Mouse (Mus musculus) cortical plate, adult 2 months (tissue): ENCODE data around the gene Tln2. TPM values are rescaled to one million over a fixed set of nuclear protein-coding genes. Genes with fewer than 3 reads are reported as not detected.

Experiments
- H3K27ac ChIP-seq: fragments of 200-500 bp; 2 replicates; pipeline ENCODE4 v1.5.1; 2012; ENCODE audit warnings: low read length, control low read depth, inconsistent platforms; ENCODE audit not compliant: insufficient read depth
- H3K4me1 ChIP-seq: fragments of 200-500 bp; 2 replicates; pipeline ENCODE4 v1.6.1; 2011; ENCODE audit warnings: low read length; ENCODE audit not compliant: control insufficient read depth, insufficient read depth
- H3K4me3 ChIP-seq: fragments of 200-500 bp; 2 replicates; pipeline ENCODE4 v1.5.1; 2011; ENCODE audit warnings: mild to moderate bottlenecking, low read length, control low read depth; ENCODE audit not compliant: insufficient read depth
- CTCF ChIP-seq: fragments of 200-500 bp; IDR thresholded peaks from 2 replicates; pipeline ENCODE4 v1.5.1; 2011; ENCODE audit warnings: mild to moderate bottlenecking, control low read depth, low read length; ENCODE audit not compliant: insufficient read depth; ENCODE audit errors: extremely low read depth
- POLR2A ChIP-seq: fragments of 200-500 bp; IDR thresholded peaks from 2 replicates; pipeline ENCODE4 v1.6.1; 2011; ENCODE audit warnings: mild to moderate bottlenecking, low read length, control low read depth; ENCODE audit not compliant: insufficient read depth; ENCODE audit errors: extremely low read depth
- polyA plus RNA-seq: library from polyadenylated mRNA; depleted of rRNA; stranded (reverse); fragments of >200 nt; gene quantifications from 2 replicates; pipeline ENCODE4 v1.2.3, GENCODE M21; 2012

Tln2 gene
- polyA plus RNA-seq, 1 experiment, result 36.6 TPM

DNA sequence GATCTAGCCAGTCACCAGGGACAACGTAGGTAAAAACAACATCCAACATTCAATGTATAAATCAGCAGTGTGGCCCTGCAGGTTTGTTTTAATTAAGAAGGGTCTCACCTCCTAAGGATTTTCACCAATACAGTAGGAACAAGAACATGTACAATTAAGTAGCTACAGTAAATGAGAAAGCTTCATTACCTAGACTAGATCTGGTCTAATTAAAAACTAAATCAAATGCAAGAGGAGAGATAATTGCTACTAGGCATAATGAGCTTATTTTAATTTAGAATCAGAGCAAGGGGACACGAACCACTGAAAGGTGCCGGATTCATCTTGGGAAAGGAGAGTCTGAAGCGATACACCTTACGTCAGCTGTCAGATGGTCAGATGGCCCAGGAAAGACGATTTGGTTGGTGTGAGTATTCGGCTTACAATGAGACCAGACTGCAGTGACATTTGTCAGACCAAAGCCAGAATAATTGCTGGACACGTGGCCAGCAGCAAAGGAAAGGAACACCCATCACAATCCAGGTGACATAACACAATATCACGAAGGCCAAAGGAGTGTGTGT lies 175.4 kb downstream of the Tln2 start:
- H3K4me3 ChIP-seq, result no peak overlapping the region
- no peaks in the 10 kb centered on the region for H3K4me1 ChIP-seq
- TF ChIP-seq POLR2A (no peak), CTCF (no peak)
- H3K27ac ChIP-seq, result no peak overlapping the region

DNA sequence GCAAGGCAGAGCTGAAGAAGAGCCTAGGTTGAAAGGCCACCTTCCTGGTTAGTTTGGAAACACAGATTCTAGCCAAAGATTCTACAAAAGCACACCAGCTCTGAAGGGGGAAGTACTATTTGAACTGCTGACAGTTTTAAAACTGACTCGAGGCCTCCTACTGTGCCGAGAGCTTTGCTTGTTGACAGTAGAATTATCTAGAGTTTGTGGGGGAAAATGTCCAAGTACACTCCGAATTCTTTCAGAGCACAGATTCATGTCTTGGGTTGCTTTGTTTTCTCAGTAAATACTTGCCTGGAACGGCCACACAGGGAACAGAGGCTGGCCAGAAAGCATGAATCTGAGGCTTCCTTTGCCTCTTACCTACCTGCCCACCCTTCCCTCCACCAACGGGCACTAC lies 179.4 kb downstream of the Tln2 start:
- TF ChIP-seq CTCF (no peak), POLR2A (no peak)
- no peak overlapping the region for H3K27ac ChIP-seq
- no peak overlapping the region for H3K4me3 ChIP-seq
- H3K4me1 ChIP-seq, result no peaks in the 10 kb centered on the region

DNA sequence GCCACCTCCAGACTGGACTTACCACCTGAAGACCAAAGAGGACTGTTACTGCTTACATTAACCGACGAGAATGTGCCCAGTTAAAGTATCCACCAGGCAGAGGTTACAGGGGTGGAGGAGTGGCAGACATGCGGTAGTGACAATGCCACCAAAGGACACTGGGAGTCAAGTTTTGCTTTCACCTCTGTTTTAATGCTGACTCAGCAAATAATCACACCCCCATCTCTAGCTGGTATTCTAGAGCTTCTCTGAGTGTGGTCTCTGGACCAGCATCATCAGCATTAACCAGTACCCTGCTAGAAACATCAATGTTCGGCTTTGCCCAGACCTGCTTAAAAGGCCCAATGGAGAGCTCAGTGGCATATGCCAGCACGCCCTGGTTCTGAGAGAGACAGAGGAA lies 180.7 kb downstream of the Tln2 start:
- TF ChIP-seq CTCF (no peak), POLR2A (no peak)

DNA sequence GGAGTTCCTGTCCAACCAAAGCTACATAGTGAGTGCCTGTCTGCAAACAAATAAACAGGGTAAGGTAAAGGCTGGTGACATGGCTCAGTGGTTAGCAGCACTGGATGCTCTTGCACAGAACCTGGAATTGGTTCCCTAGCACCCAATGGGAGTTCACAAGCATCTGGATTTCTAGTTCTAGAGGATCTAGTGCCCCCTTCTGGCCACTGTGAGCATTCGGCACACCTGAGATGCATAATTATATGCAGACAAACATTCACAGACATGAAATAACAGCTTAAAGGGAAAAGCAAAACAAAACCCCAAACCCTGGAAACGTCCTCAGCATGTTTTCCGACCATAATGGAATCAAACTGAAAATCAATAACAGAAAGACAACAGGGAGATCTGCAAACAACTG lies 191.4 kb downstream of the Tln2 start:
- TF ChIP-seq POLR2A, result no peak
- TF ChIP-seq CTCF, result no peak
- H3K4me1 ChIP-seq, result no peaks in the 10 kb centered on the region
- no peak overlapping the region for H3K27ac ChIP-seq
- H3K4me3 ChIP-seq, result no peak overlapping the region

More for the DNA sequence above, 180.7 kb downstream of the Tln2 start:
- H3K4me3 ChIP-seq, result no peak overlapping the region
- no peaks in the 10 kb centered on the region for H3K4me1 ChIP-seq
- H3K27ac ChIP-seq, result no peak overlapping the region

DNA sequence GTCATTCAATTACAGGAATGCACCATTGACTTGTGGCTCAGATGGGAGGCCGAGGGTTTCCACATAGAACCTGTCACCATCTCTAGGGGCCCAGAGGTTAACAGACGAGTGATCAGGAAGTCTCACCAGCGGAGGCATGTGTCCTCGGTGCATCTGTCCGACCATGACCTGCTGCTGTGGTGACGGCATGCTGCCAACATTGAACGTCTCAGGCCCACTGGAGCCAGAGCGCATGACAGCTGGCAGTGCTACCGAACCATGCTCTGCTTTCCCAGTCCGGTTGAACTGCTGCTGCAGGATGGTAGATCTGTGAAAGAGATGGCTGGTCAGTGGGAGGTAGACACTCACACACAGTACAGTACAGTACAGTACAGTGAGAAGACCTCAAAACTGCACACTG lies 197.0 kb downstream of the Tln2 start:
- H3K4me3 ChIP-seq, result no peak overlapping the region
- TF ChIP-seq CTCF (no peak), POLR2A (no peak)
- 0 out of 2 replicates have a peak, but pooled peaks cover 1% of the 10 kb centered on the region for H3K4me1 ChIP-seq
- H3K27ac ChIP-seq, result no peak overlapping the region

DNA sequence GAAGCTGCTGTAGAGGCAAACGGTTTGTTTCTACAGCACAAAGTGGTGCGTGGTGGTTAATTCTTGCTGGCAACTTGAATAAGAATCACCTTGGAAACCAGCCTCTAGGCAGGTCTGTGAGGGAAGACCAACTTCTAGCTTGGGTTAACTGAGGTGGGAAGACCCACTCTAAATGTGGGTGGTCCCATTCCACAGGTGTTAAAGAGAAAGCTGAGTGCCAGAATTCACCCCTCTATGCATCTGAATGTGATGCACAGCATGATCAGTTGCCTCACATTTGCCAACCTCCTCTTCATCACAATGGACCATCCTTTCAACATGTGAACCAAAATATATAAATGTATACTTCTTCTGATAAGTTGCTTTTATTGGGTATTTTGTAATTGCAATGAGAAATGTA lies 197.4 kb downstream of the Tln2 start:
- no peak for TF ChIP-seq POLR2A
- TF ChIP-seq CTCF, result no peak
- H3K4me3 ChIP-seq, result no peak overlapping the region
- no peak overlapping the region for H3K27ac ChIP-seq
- 0 out of 2 replicates have a peak, but pooled peaks cover 1% of the 10 kb centered on the region for H3K4me1 ChIP-seq

DNA sequence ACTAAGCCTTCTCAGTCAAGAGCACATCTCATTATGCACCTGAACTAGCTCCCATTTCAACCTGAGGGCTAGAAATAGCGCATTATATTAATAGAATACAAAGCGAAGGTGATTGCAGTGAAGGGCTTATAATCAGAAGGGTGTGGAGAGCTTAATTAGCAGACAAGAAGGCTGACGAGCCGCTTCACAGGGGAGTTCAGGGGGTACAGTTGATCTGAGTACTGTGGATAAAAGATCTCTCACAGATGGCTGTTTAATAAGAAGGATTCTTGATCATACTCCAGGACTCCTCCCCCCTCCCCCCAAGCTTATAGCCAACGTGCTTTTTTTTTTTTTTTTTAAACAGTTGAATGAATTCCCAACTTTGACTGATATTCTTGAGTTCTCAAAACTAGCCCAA lies 198.0 kb downstream of the Tln2 start:
- TF ChIP-seq POLR2A (no peak), CTCF (no peak)
- Histone ChIP-seq H3K4me3 (no peak overlapping the region), H3K27ac (no peak overlapping the region), H3K4me1 (0 out of 2 replicates have a peak, but pooled peaks cover 1% of the 10 kb centered on the region)

DNA sequence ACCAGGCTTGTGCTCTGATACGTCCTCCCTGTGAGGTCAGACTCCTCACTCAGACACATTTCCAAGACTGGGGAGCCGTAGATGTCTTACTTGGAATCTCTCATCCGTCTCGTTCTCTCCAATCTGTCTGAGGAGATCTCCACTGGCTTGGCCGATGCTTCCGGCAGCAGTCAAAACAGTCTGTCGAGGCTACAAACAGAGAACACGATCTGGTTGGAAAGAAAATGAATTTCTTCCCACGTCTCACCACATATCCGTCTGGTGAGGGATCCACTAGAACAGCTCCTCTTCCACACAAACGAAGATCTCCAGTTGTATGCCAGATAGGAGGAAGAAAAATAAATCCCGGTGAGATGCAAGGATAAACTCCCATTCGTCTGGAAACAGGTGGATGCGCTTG lies 205.1 kb downstream of the Tln2 start:
- TF ChIP-seq POLR2A (no peak), CTCF (no peak)
- Histone ChIP-seq H3K4me3 (no peak overlapping the region), H3K4me1 (no peaks in the 10 kb centered on the region)

DNA sequence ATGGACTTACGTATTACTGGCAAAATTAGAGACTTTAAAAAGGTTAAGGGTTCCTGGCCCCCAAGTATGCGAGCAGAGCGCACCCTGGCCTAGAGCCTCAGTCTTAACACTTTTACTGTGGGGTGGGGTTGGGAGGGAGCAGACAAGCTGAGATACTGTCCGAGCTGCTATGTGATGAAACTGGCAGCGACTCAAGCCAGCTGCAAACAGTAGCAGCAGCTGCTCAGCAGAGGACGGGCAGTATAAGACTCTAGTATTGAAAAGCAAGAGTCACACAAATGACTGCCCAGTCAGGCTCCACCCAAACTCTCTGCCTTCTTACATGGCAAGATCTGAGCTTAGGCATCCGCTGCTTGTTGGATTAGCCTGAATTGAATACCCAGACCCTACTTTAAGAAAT lies 206.1 kb downstream of the Tln2 start:
- TF ChIP-seq POLR2A (no peak), CTCF (no peak)

More for the DNA sequence above, 205.1 kb downstream of the Tln2 start:
- H3K27ac ChIP-seq, result no peak overlapping the region

DNA sequence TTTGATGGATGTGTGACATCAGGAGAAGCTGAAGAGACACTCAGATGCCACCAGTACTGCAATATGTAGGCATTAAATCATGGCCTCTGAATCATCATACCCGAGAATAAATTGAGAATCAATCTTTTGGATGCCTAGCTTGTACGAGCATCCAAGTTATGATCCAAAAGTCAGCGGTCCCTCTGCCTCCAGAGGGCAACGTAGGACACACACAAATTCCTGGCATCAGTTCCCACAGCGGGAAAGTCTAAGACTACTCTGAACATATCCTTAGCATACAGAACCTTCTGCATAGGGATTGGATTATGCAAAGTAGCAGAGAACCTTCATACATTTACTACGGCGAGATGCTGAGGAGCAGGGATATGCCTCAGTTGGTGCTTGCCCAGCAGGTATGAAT lies 210.5 kb downstream of the Tln2 start:
- TF ChIP-seq CTCF (no peak), POLR2A (no peak)
- Histone ChIP-seq H3K4me3 (no peak overlapping the region), H3K27ac (no peak overlapping the region), H3K4me1 (no peaks in the 10 kb centered on the region)

More for the DNA sequence above, 206.1 kb downstream of the Tln2 start:
- H3K27ac ChIP-seq, result no peak overlapping the region
- H3K4me1 ChIP-seq, result no peaks in the 10 kb centered on the region
- H3K4me3 ChIP-seq, result no peak overlapping the region

DNA sequence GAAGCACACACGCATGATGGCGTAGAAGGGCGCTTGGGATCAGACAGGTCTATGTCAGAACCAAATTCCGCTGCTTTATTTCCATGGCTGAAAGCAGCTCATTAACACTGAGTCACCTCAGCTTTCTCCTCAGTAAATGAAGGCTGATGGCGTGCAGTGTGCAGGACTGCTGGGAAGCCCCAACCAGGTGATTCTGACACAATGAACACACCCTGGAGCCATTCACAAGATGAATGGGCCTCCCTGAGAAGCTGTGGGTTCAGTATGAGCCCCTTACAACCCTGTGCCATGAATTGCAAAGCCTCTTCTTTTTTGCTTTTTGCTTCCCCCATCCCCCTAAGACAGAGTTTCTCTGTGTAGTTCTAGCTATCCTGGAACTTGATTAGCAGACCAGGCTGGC lies 212.3 kb downstream of the Tln2 start:
- no peak overlapping the region for H3K4me3 ChIP-seq
- no peak for TF ChIP-seq CTCF
- H3K4me1 ChIP-seq, result no peaks in the 10 kb centered on the region
- no peak overlapping the region for H3K27ac ChIP-seq
